Mouse (Mus musculus) bone marrow macrophage, adult 2 months (primary cell): ENCODE data around the gene Slc4a8. TPM values are rescaled to one million over a fixed set of nuclear protein-coding genes. Genes with fewer than 3 reads are reported as not detected.

Experiments
- H3K27ac ChIP-seq: 2 replicates; pipeline ENCODE4 v1.5.1; 2012; ENCODE audit warnings: low read depth, low read length; ENCODE audit not compliant: insufficient read depth
- H3K4me1 ChIP-seq: 2 replicates; pipeline ENCODE4 v1.6.1; 2012; ENCODE audit warnings: low read length; ENCODE audit not compliant: control insufficient read depth, insufficient read depth
- H3K4me3 ChIP-seq: 2 replicates; pipeline ENCODE4 v1.5.1; 2012; ENCODE audit warnings: mild to moderate bottlenecking, low read length, moderate library complexity; ENCODE audit not compliant: insufficient read depth
- CTCF ChIP-seq: IDR thresholded peaks from 2 replicates; pipeline ENCODE4 v1.5.1; 2012; ENCODE audit warnings: low read depth, mild to moderate bottlenecking, low read length, moderate library complexity
- POLR2A ChIP-seq: IDR thresholded peaks from 2 replicates; pipeline ENCODE4 v1.6.1; 2012; ENCODE audit warnings: mild to moderate bottlenecking, low read depth, low read length, borderline replicate concordance
- polyA plus RNA-seq: library from polyadenylated mRNA; stranded (reverse); fragments of >200 nt; gene quantifications from 2 replicates; pipeline ENCODE4 v1.2.4, GENCODE M21; 2012; ENCODE audit not compliant: missing spikeins, insufficient read depth, insufficient read length

Gene Slc4a8
- polyA plus RNA-seq = 0.85 TPM in 1 of 2 replicates, not detected in the other

- H3K4me3 ChIP-seq = peak within 1 kb of the TSS; percentile 57
- peaks cover 6% of the 10 kb centered on the region; the same call in 1 of the 2 replicates for H3K4me1 ChIP-seq
- TF ChIP-seq CTCF (0 out of 2 replicates have a peak, but pooled peaks have one; percentile 10), POLR2A (no peak)
- no peak within 1 kb of the TSS for H3K27ac ChIP-seq
Observed at GRCm38 (mm10) chr15:100761419-100762185, at the start of gene Slc4a8. Gene Slc4a8 (plus strand): TSS chr15:100761747.

- peaks cover 4% of the 10 kb centered on the region; the same call in 1 of the 2 replicates for H3K4me1 ChIP-seq
- H3K27ac ChIP-seq = no peak overlapping the region
- H3K4me3 ChIP-seq = no peak overlapping the region
- TF ChIP-seq POLR2A (no peak), CTCF (no peak)
Observed at GRCm38 (mm10) chr15:100714470-100714869, 47.1 kb upstream of the Slc4a8 start.

GRCm38 (mm10) chr15:100715399-100715993 is 46.1 kb upstream of the Slc4a8 start:
- TF ChIP-seq CTCF (no peak), POLR2A (no peak)
- H3K4me1 ChIP-seq = peaks cover 4% of the 10 kb centered on the region; the same call in 1 of the 2 replicates
- no peak overlapping the region for H3K27ac ChIP-seq
- no peak overlapping the region for H3K4me3 ChIP-seq

GRCm38 (mm10) chr15:100717933-100718332 is 43.6 kb upstream of the Slc4a8 start:
- no peak overlapping the region for H3K27ac ChIP-seq
- TF ChIP-seq POLR2A = no peak
- H3K4me3 ChIP-seq = no peak overlapping the region
- H3K4me1 ChIP-seq = peaks cover 15% of the 10 kb centered on the region

- no peak overlapping the region for H3K4me3 ChIP-seq
- no peak overlapping the region for H3K27ac ChIP-seq
- peaks cover 15% of the 10 kb centered on the region for H3K4me1 ChIP-seq
- no peak for TF ChIP-seq POLR2A
- peak; percentile 51; the same call in 1 of the 2 replicates for TF ChIP-seq CTCF
Observed at GRCm38 (mm10) chr15:100718572-100718971, 43.0 kb upstream of the Slc4a8 start.

GRCm38 (mm10) chr15:100719217-100719616 is 42.3 kb upstream of the Slc4a8 start:
- H3K4me1 ChIP-seq = peaks cover 15% of the 10 kb centered on the region

GRCm38 (mm10) chr15:100720066-100720465 is 41.5 kb upstream of the Slc4a8 start:
- TF ChIP-seq CTCF = no peak
- no peak for TF ChIP-seq POLR2A
- H3K4me1 ChIP-seq = peaks cover 15% of the 10 kb centered on the region
- H3K4me3 ChIP-seq = no peak overlapping the region
- no peak overlapping the region for H3K27ac ChIP-seq

More at GRCm38 (mm10) chr15:100719217-100719616, 42.3 kb upstream of the Slc4a8 start:
- TF ChIP-seq CTCF (no peak), POLR2A (no peak)
- no peak overlapping the region for H3K4me3 ChIP-seq
- no peak overlapping the region for H3K27ac ChIP-seq

GRCm38 (mm10) chr15:100721445-100721844 is 40.1 kb upstream of the Slc4a8 start:
- TF ChIP-seq CTCF (no peak), POLR2A (no peak)
- Histone ChIP-seq H3K27ac (no peak overlapping the region), H3K4me1 (peaks cover 15% of the 10 kb centered on the region), H3K4me3 (no peak overlapping the region)

- TF ChIP-seq CTCF = no peak
Observed at GRCm38 (mm10) chr15:100722026-100722425, 39.5 kb upstream of the Slc4a8 start.

GRCm38 (mm10) chr15:100722564-100722963 is 39.0 kb upstream of the Slc4a8 start:
- Histone ChIP-seq H3K27ac (no peak overlapping the region), H3K4me3 (no peak overlapping the region), H3K4me1 (peaks cover 22% of the 10 kb centered on the region)
- no peak for TF ChIP-seq POLR2A
- TF ChIP-seq CTCF = no peak

More at GRCm38 (mm10) chr15:100722026-100722425, 39.5 kb upstream of the Slc4a8 start:
- Histone ChIP-seq H3K27ac (no peak overlapping the region), H3K4me1 (peaks cover 16% of the 10 kb centered on the region), H3K4me3 (no peak overlapping the region)
